Mouse (Mus musculus) spleen, postnatal 36 days (tissue): Measurements from ENCODE around the gene Sema4c.
A peak's percentile ranks its signal among the peaks of the same experiment; 100 is the strongest.
"Not testable (repeated sequence)": the region's sequence is repeated elsewhere in the genome, so short reads cannot be mapped to it uniquely, and the experiment has no call there.

Experiments
- DNase-seq, 2 experiments: peaks; one replicate each; pipeline ENCODE4 v3.0.0; 2022; ENCODE audit warnings: low spot score in 2 of 2, mixed read lengths in 1 of 2

Gene Sema4c

GRCm38 (mm10) chr1:36556553-36557456, 1.3 kb downstream of the Sema4c start:
- DNase-seq = peak; percentile 56 to 67

- DNase-seq = no peak
These were observed 2.3 kb downstream of the Sema4c start for GRCm38 (mm10) chr1:36555798-36556395.

GRCm38 (mm10) chr1:36554633-36555399, 3.3 kb downstream of the Sema4c start:
- DNase-seq = no peak

- no peak for DNase-seq
These were observed 5.6 kb downstream of the Sema4c start for GRCm38 (mm10) chr1:36552506-36552905.

GRCm38 (mm10) chr1:36551904-36552303, 6.2 kb downstream of the Sema4c start:
- DNase-seq = no peak

GRCm38 (mm10) chr1:36550075-36550863, 7.9 kb downstream of the Sema4c start:
- DNase-seq = no peak

GRCm38 (mm10) chr1:36549491-36549890, 8.7 kb downstream of the Sema4c start:
- DNase-seq = no peak

GRCm38 (mm10) chr1:36548771-36549170, 9.4 kb downstream of the Sema4c start:
- no peak for DNase-seq

- peak in 1 of 2 experiments; percentile 28 for DNase-seq
These were observed 10.1 kb downstream of the Sema4c start for GRCm38 (mm10) chr1:36547981-36548598.

- peak; percentile 97 for DNase-seq
These were observed 11.2 kb downstream of the Sema4c start, which contains the start of gene Ankrd39 for GRCm38 (mm10) chr1:36546888-36547471. Gene Ankrd39, minus strand, starts transcription at chr1:36547445.

- DNase-seq = peak; percentile 22 to 38
These were observed 12.1 kb downstream of the Sema4c start for GRCm38 (mm10) chr1:36545845-36546600.

- DNase-seq = no peak
These were observed 12.8 kb downstream of the Sema4c start for GRCm38 (mm10) chr1:36545382-36545781.

GRCm38 (mm10) chr1:36542925-36543324, 15.2 kb downstream of the Sema4c start:
- DNase-seq = no peak

GRCm38 (mm10) chr1:36541844-36542243, 16.3 kb downstream of the Sema4c start:
- no peak for DNase-seq

- DNase-seq = no peak
These were observed 17.3 kb downstream of the Sema4c start for GRCm38 (mm10) chr1:36540807-36541206.

GRCm38 (mm10) chr1:36540132-36540531, 18.0 kb downstream of the Sema4c start:
- no peak for DNase-seq

- no peak for DNase-seq
These were observed 19.0 kb downstream of the Sema4c start, which contains the start of gene Gm42417 for GRCm38 (mm10) chr1:36539186-36539585. Gene Gm42417, minus strand, starts transcription at chr1:36539429.

GRCm38 (mm10) chr1:36538727-36539126, 19.4 kb downstream of the Sema4c start:
- DNase-seq = no peak

GRCm38 (mm10) chr1:36536783-36537182, 21.4 kb downstream of the Sema4c start, which contains the start of gene Ankrd23:
Gene Ankrd23, minus strand, starts transcription at chr1:36536883.
- DNase-seq = not testable (repeated sequence)

GRCm38 (mm10) chr1:36536397-36536728, 21.8 kb downstream of the Sema4c start:
- no peak for DNase-seq
